Mouse (Mus musculus) brain, embryonic 14.5 days (tissue): ENCODE data around the gene Lrrc55.

Experiments
- CTCF ChIP-seq: fragments of 200-500 bp; IDR thresholded peaks from 2 replicates; pipeline ENCODE4 v1.5.1; 2012; ENCODE audit warnings: inconsistent platforms, mild to moderate bottlenecking, moderate library complexity, borderline replicate concordance; ENCODE audit not compliant: insufficient read depth, insufficient read length; ENCODE audit errors: extremely low read depth
- POLR2A ChIP-seq: fragments of 200-500 bp; IDR thresholded peaks from 2 replicates; pipeline ENCODE4 v1.6.1; 2012; ENCODE audit warnings: mild to moderate bottlenecking, inconsistent platforms, borderline replicate concordance; ENCODE audit not compliant: poor library complexity, insufficient read depth, insufficient read length, severe bottlenecking; ENCODE audit errors: extremely low read depth

GRCm38 (mm10) chr2:85230771-85231511 is 33.9 kb upstream of the Lrrc55 start:
- no peak for TF ChIP-seq CTCF
- no peak for TF ChIP-seq POLR2A
